Mouse (Mus musculus): ENCODE data around the gene Gcdh. TPM values are rescaled to one million over a fixed set of nuclear protein-coding genes. Genes with fewer than 3 reads are reported as not detected.

The Gcdh gene
- polyA plus RNA-seq, 1 experiment from 2014 or later: 35.5 TPM

- Histone ChIP-seq H3K27ac (peak within 1 kb of the TSS; percentile 97), H3K36me3 (peaks cover 43% of the 10 kb centered on the region), H3K9me3 (no peaks in the 10 kb centered on the region), H3K4me3 (peak within 1 kb of the TSS; percentile 99), H3K27me3 (ENCODE audit: insufficient read depth, poor library complexity, severe bottlenecking) (no peaks in the 10 kb centered on the region), H3K4me1 (replicated peaks) (peaks cover 37% of the 10 kb centered on the region)
- DNase-seq (ENCODE audit: low spot score): peak; percentile 100
- under 1% methylated on average over 55 of the region's 55 CpGs for WGBS
Measured at GRCm38 (mm10) chr8:84846722-84847572, 46.8 kb downstream of the Gcdh start, which contains the start of gene Calr. Gene Calr, minus strand, starts transcription at chr8:84846934.

DNA sequence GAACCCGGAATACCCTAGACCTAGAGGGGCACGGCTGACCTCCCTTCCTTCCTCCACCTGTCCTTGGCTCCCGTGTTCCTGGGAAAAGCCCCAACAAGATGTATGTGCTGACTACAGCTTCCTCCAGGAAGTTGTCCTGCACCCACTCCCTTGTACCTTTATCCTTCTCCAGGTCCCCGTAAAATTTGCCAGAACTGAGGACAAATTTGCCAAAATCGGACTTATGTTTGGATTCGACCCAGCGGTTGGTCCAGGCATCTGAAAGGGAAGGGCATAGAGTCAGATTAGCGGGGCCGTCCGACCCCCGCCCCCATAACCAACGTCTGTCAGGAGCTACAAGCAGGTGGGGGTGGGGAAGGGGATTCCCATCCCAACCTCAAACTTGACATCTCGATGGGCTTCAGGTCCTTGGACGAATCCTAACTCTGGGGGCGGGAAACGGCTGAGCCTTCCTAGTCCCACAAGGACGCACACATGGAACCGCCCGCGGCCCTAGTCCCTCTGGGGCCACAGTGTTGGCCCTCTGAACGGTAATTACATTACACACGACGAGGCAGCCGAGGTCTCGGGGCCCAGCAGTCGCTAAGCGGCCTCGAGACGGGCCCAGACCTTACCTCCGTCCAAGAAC, 47.5 kb downstream of the Gcdh start:
- DNase-seq (ENCODE audit: low spot score): no peak

DNA sequence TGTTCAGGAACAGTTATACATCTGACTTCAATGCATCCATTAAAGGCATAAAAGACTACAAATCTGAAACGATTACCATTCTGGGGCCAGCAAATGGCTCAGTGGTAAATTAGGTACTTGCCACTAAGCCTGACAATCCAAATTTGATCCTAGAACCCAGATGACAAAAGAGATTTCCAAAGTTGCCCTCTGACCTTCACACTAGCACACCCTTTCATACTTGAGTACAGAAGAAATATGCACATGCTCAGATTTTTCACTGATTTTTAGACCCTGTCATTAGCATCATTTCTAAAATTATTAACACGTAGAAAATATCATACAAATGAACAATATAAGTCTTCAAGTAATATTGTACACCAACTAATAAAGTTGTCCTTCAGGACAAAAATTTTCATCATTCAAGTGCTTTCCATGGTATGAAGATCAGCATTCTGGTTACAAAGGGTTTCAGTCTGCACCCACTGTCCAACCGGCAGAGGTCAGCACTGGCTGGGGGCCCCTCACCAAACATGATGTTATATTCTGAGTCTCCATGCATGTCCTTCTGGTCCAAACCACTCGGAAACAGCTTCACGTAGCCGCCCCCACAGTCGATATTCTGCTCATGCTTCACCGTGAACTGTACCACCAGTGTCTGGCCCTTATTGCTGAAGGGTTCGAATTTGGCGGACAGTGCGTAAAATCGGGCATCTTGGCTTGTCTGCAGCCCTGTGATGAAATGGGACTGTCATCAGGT, 48.2 kb downstream of the Gcdh start:
- Histone ChIP-seq H3K9me3 (no peaks in the 10 kb centered on the region), H3K4me1 (replicated peaks) (peaks cover 37% of the 10 kb centered on the region), H3K27me3 (ENCODE audit: insufficient read depth, poor library complexity, severe bottlenecking) (no peaks in the 10 kb centered on the region), H3K4me3 (peak overlapping the region; percentile 99), H3K27ac (peak overlapping the region; percentile 97), H3K36me3 (peaks cover 53% of the 10 kb centered on the region)
- DNase-seq (ENCODE audit: low spot score): peak; percentile 59
- 22% methylated on average over 12 of the region's 12 CpGs for WGBS

More for the DNA sequence above, 47.5 kb downstream of the Gcdh start:
- Histone ChIP-seq H3K9me3 (no peaks in the 10 kb centered on the region), H3K4me3 (peak overlapping the region; percentile 99), H3K27me3 (ENCODE audit: insufficient read depth, poor library complexity, severe bottlenecking) (no peaks in the 10 kb centered on the region), H3K27ac (peak overlapping the region; percentile 97), H3K4me1 (replicated peaks) (peaks cover 37% of the 10 kb centered on the region), H3K36me3 (peaks cover 51% of the 10 kb centered on the region)
- WGBS: 1% methylated on average over 30 of the region's 30 CpGs

DNA sequence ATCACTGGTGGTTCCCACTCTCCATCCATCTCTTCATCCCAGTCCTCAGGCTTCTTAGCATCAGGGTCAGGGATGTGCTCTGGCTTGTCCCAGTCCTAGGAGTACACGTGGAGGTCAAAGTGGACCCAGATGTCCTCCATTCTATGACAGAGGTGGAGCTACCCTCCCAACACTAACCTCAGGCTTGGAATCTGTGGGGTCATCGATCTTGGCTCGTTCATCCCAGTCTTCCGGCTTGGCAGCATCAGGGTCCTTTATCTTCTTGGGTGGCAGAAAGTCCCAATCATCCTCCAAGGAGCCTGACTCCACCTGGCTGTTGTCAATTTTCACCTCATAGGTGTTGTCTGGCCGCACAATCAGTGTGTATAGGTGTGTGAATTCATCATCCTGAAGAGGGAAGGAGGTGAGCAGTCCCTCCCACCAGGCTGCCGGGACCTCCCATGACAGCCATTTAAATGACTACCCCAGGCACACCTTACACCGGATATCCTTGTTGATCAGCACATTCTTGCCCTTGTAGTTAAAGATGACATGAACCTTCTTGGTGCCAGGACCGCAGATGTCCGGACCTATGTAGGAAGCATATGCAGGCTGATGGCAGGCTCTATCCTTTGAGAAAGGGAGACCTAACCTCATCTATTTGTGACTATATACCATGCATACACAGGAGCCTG, 49.2 kb downstream of the Gcdh start:
- Histone ChIP-seq H3K36me3 (peaks cover 53% of the 10 kb centered on the region), H3K27ac (0 out of 2 replicates have a peak overlapping the region, but pooled peaks have one; percentile 23), H3K27me3 (ENCODE audit: insufficient read depth, poor library complexity, severe bottlenecking) (no peaks in the 10 kb centered on the region), H3K4me3 (peak overlapping the region; percentile 99), H3K9me3 (no peaks in the 10 kb centered on the region), H3K4me1 (replicated peaks) (peaks cover 40% of the 10 kb centered on the region)
- 91% methylated on average over 9 of the region's 9 CpGs for WGBS
- no peak for DNase-seq (ENCODE audit: low spot score)

DNA sequence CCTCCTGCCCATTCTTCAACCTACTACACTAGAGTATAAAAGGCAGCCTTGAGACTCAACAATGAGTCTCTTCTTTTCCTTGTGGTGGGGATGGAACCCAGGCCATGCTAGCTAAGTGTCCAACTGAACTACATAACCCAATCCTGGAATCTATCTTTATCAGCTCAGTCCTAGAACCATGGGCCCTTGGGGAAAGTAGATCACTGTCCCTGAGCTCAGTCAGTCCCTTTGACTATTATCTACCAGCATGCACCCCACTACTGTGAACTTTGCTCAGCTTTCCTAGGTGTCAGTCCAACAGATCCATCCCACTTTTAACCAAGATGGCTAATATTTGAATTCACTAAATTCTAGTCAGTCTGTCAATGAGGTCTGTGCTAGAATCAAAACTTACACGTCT, 52.2 kb downstream of the Gcdh start:
- H3K27me3 ChIP-seq (ENCODE audit: insufficient read depth, poor library complexity, severe bottlenecking): no peaks in the 10 kb centered on the region
- H3K4me3 ChIP-seq: peak overlapping the region; percentile 11; the same call in 1 of the 2 replicates
- peaks cover 55% of the 10 kb centered on the region for H3K4me1 ChIP-seq (replicated peaks)
- H3K36me3 ChIP-seq: peaks cover 81% of the 10 kb centered on the region
- DNase-seq (ENCODE audit: low spot score): no peak
- H3K9me3 ChIP-seq: no peaks in the 10 kb centered on the region
- WGBS: 76% methylated on average over 1 of the region's 1 CpGs
- H3K27ac ChIP-seq: no peak overlapping the region

DNA sequence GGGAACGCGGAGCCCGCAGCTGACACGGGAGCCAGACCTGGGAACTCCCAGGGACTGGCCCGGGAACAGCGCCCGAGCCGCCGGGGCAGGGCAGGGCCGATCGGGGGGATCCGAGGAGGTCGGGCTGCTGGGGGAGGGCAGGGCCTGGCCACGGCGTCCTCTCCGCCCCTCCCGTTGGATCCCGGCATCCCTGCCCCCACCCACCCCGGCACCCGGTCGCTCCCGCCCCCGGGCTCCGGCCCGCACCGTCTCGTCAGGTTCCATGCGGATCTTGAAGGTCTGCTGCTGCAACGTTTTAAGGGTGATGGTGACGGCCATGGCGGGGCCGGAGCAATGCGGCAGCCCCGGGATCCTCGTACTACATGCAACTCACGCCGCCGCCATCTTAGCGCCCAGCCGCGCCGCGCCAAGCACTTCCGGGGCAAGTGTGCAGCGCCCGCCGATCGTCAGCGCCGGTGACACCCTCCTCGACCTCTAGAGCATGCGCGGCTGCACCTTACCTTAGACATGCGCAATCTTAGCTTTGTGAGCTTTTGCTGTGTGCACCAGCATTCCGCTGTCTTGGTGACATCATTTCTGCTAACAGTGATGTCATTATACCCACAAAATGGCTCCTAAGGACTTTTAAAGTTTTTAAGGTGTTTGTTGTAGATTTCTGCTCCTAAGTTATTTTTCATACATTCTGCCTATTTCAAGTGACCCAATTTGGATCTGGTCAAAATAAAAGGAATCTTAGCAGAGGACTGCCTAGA, 53.3 kb downstream of the Gcdh start, which contains the start of gene Rad23a:
Gene Rad23a (minus strand): TSS at position 418 of the 752 bp plus-strand sequence.
- Histone ChIP-seq H3K36me3 (peaks cover 83% of the 10 kb centered on the region), H3K4me1 (replicated peaks) (peaks cover 59% of the 10 kb centered on the region), H3K27ac (peak within 1 kb of the TSS; percentile 97)

DNA sequence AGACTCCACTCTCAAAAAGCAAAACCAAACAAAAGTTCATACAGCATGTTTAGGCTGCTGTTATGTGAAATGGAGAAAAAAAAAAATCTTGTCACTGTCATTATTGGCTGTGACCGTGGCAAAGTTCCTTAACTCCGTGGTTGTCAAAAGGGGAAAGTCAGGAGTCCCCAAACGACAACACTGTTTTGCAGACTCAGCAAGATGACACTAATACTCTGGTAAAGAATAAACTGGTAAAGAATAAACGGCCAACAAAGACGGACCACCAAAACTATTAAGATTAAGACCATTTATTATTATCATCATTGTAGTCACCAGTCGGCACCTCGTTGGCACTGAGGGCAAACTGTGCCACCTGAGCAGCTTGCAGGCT, 53.9 kb downstream of the Gcdh start:
- H3K9me3 ChIP-seq: no peaks in the 10 kb centered on the region
- peaks cover 56% of the 10 kb centered on the region for H3K4me1 ChIP-seq (replicated peaks)
- H3K36me3 ChIP-seq: peaks cover 82% of the 10 kb centered on the region
- peak overlapping the region; percentile 97 for H3K4me3 ChIP-seq
- H3K27ac ChIP-seq: peak overlapping the region; percentile 97
- WGBS: 6% methylated on average over 7 of the region's 7 CpGs
- no peaks in the 10 kb centered on the region for H3K27me3 ChIP-seq (ENCODE audit: insufficient read depth, poor library complexity, severe bottlenecking)
- no peak for DNase-seq (ENCODE audit: low spot score)

More for the DNA sequence above, 53.3 kb downstream of the Gcdh start, which contains the start of gene Rad23a:
- Histone ChIP-seq H3K27me3 (ENCODE audit: insufficient read depth, poor library complexity, severe bottlenecking) (no peaks in the 10 kb centered on the region), H3K4me3 (peak within 1 kb of the TSS; percentile 97), H3K9me3 (no peaks in the 10 kb centered on the region)
- peak; percentile 94 for DNase-seq (ENCODE audit: low spot score)
- under 1% methylated on average over 55 of the region's 55 CpGs for WGBS

- no peaks in the 10 kb centered on the region for H3K9me3 ChIP-seq
- 96% methylated on average over 2 of the region's 2 CpGs for WGBS
- peaks cover 82% of the 10 kb centered on the region for H3K36me3 ChIP-seq
Measured at GRCm38 (mm10) chr8:84839411-84839810, 54.3 kb downstream of the Gcdh start.

GRCm38 (mm10) chr8:84838513-84838912, 55.2 kb downstream of the Gcdh start:
- peak overlapping the region; percentile 17; the same call in 1 of the 2 replicates for H3K27ac ChIP-seq
- no peak for DNase-seq (ENCODE audit: low spot score)
- no peaks in the 10 kb centered on the region for H3K27me3 ChIP-seq (ENCODE audit: insufficient read depth, poor library complexity, severe bottlenecking)
- WGBS: 92% methylated on average over 5 of the region's 5 CpGs
- peaks cover 56% of the 10 kb centered on the region for H3K4me1 ChIP-seq (replicated peaks)
- H3K9me3 ChIP-seq: no peaks in the 10 kb centered on the region
- peak overlapping the region; percentile 23; the same call in 1 of the 2 replicates for H3K4me3 ChIP-seq
- peaks cover 82% of the 10 kb centered on the region for H3K36me3 ChIP-seq

More at GRCm38 (mm10) chr8:84839411-84839810, 54.3 kb downstream of the Gcdh start:
- Histone ChIP-seq H3K27ac (no peak overlapping the region; the same call in 1 of the 2 replicates), H3K27me3 (ENCODE audit: insufficient read depth, poor library complexity, severe bottlenecking) (no peaks in the 10 kb centered on the region), H3K4me1 (replicated peaks) (peaks cover 56% of the 10 kb centered on the region), H3K4me3 (peak overlapping the region; percentile 97)
- no peak for DNase-seq (ENCODE audit: low spot score)

DNA sequence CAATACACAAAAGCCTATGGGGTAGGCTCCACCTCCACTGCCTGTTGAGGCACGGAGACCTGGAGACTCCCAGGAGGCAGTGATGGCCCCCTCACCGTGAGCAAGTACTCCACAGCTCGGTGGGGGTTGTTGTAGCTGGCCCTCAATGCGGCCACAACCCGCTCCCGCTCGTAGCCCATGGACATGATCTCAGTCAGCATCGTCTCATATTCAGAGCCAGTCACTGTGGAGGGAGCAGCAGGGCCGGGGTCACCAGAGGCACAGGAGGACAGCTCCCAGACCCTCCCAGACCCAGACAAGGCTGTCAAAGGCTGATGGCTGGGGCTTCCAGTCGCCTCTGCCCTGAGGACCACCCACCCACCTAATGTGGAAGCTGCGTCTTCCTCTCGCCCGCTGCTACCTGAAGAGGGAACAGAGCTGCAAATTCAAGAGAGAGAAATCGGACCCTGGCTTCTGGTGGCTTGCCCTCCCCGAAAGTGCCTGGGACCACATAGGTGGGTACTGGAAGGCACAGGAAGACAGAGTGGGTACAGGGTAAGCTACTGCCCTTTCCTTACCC, 55.7 kb downstream of the Gcdh start:
- peaks cover 57% of the 10 kb centered on the region for H3K4me1 ChIP-seq (replicated peaks)
- H3K9me3 ChIP-seq: no peaks in the 10 kb centered on the region
- peaks cover 79% of the 10 kb centered on the region for H3K36me3 ChIP-seq
- peak overlapping the region; percentile 17 for H3K27ac ChIP-seq
- no peaks in the 10 kb centered on the region for H3K27me3 ChIP-seq (ENCODE audit: insufficient read depth, poor library complexity, severe bottlenecking)
- WGBS: 75% methylated on average over 15 of the region's 15 CpGs
- H3K4me3 ChIP-seq: peak overlapping the region; percentile 23; the same call in 1 of the 2 replicates
- DNase-seq (ENCODE audit: low spot score): no peak

DNA sequence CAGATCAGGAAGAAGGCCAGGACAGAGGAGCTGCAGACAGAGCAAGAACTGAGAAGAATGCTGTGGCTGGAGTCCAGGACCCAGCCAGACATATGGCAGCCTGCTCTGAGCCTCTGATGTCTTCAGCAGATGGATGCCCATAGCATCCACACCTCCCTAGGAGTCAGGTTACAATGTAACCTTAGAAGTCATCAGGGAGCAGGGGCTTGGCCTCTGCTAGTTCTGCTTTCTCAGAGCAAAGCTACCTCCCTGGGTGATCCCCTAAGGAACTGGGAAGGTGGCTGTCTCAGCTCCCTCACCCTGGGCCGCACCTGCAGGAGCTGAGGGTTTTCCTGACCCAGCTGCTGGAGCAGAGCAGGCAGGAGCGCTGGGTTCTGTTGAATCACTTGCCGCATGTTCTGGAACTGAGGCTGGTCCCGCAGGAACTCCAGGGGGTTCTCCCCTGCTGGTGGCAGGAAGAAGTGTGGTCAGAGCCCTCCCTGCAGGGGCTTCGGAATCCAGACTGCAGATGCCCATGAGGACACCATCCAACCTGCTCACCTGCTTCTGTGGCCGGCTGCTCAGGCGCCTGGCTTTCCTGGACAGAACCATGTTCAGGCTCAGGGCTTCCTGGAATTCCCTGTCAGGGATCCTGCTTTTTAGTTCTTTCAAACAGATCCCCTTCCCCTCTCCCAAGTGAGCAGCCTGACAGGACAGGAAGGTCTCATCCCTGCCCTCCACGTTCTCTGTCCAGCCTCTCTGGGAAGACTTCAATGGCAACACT, 56.4 kb downstream of the Gcdh start:
- Histone ChIP-seq H3K36me3 (peaks cover 73% of the 10 kb centered on the region), H3K9me3 (no peaks in the 10 kb centered on the region), H3K27me3 (ENCODE audit: insufficient read depth, poor library complexity, severe bottlenecking) (no peaks in the 10 kb centered on the region), H3K4me1 (replicated peaks) (peaks cover 60% of the 10 kb centered on the region), H3K4me3 (peak overlapping the region; percentile 23), H3K27ac (peak overlapping the region; percentile 17)
- peak; percentile 37 for DNase-seq (ENCODE audit: low spot score)
- WGBS: 50% methylated on average over 8 of the region's 8 CpGs
